Mouse (Mus musculus) urinary bladder, adult 2 months (tissue): ENCODE data around the gene Gm15128. TPM values are rescaled to one million over a fixed set of nuclear protein-coding genes. Genes with fewer than 3 reads are reported as not detected.
"Not testable (repeated sequence)": the region's sequence is repeated elsewhere in the genome, so short reads cannot be mapped to it uniquely, and the experiment has no call there.

ENCODE experiments used
- DNase-seq: peaks from one replicate; pipeline ENCODE4 v3.0.0; 2022; ENCODE audit warnings: low spot score
- polyA plus RNA-seq: library from polyadenylated mRNA; depleted of rRNA; stranded (reverse); fragments of >200 nt; gene quantifications from 2 replicates; pipeline ENCODE4 v1.2.3, GENCODE M21; 2012; rRNA removed

Gene Gm15128
- not detected in 2 replicates for polyA plus RNA-seq

- not testable (repeated sequence) for DNase-seq
These were observed at the start of gene Gm15128 for GRCm38 (mm10) chrX:147765691-147766090. TSS of gene Gm15128 (plus strand) at chrX:147765991.

Other genes starting within 250 kb of the Gm15128 start
- 19.2 and 23.2 TPM in 2 replicates for gene Lrch2, start 211.9 kb upstream of the Gm15128 start, polyA plus RNA-seq
- gene Gm15080, start 227.0 kb downstream of the Gm15128 start, polyA plus RNA-seq, result not detected in 2 replicates